Mouse (Mus musculus): ENCODE data around the gene Asphd2. TPM values are rescaled to one million over a fixed set of nuclear protein-coding genes. Genes with fewer than 3 reads are reported as not detected.

Gene Asphd2
- polyA plus RNA-seq, 1 experiment: not detected

DNA sequence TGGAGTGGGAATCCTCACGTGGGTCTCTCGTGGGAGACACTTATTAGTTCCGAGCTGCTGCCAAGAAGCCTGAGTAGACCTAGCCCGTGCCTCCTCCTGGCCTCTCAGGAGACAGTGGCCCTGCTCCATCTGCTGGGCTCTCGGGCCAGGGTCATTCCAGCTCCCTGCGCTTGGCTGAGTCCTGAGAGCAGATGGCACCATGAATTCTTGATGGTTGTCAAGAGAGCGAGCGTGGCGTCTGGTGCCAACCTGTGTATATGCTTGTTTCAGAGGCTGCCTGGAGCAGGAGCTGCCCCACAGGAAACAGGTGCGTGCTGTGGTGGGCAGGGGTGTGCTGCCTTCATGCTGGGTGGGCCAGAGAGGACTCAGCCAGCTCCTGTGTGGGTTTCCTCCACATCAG lies 26.0 kb downstream of the Asphd2 start:
- Histone ChIP-seq H3K9me3 (ENCODE audit: control insufficient read depth, low read length) (no peaks in the 10 kb centered on the region), H3K4me3 (replicated peaks) (no peak overlapping the region), H3K27me3 (ENCODE audit: control insufficient read depth) (no peaks in the 10 kb centered on the region), H3K36me3 (ENCODE audit: control insufficient read depth) (peaks cover 79% of the 10 kb centered on the region), H3K4me1 (ENCODE audit: control insufficient read depth) (peaks cover 4% of the 10 kb centered on the region)
- TF ChIP-seq TAL1 (IDR thresholded peaks at IDR 0.05; ENCODE audit: low read length): no peak
- no peak for TF ChIP-seq GATA1 (IDR thresholded peaks at IDR 0.05; ENCODE audit: low read length)

DNA sequence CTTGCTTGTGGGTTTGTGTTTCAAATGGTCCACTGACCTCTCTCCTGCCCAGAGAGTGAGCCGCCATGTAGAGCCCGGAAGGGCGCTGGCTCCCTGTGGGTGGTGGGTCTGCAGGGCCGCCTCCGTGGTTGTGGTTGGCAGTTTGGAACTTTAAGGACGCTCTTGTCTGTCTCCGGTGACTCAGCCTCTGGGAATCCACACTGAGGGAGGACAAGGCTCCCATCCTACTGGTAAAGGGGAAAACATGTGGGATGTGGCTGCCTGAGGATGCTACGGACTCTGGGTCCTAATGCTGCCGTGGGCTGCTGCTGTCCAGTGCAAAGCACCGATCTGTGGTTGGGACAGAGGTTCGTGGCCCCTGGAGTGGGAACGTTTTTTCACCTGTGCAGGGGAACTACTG lies 26.7 kb downstream of the Asphd2 start:
- H3K4me1 ChIP-seq (ENCODE audit: control insufficient read depth): peaks cover 11% of the 10 kb centered on the region
- TF ChIP-seq TAL1 (IDR thresholded peaks at IDR 0.05; ENCODE audit: low read length): no peak
- no peak for TF ChIP-seq GATA1 (IDR thresholded peaks at IDR 0.05; ENCODE audit: low read length)
- H3K4me3 ChIP-seq (replicated peaks): no peak overlapping the region
- no peaks in the 10 kb centered on the region for H3K9me3 ChIP-seq (ENCODE audit: control insufficient read depth, low read length)
- no peaks in the 10 kb centered on the region for H3K27me3 ChIP-seq (ENCODE audit: control insufficient read depth)
- H3K36me3 ChIP-seq (ENCODE audit: control insufficient read depth): peaks cover 80% of the 10 kb centered on the region

- Histone ChIP-seq H3K4me3 (replicated peaks) (no peak overlapping the region), H3K27me3 (ENCODE audit: control insufficient read depth) (no peaks in the 10 kb centered on the region), H3K9me3 (ENCODE audit: control insufficient read depth, low read length) (no peaks in the 10 kb centered on the region), H3K4me1 (ENCODE audit: control insufficient read depth) (peaks cover 14% of the 10 kb centered on the region), H3K36me3 (ENCODE audit: control insufficient read depth) (peaks cover 81% of the 10 kb centered on the region)
- TF ChIP-seq GATA1 (IDR thresholded peaks at IDR 0.05; ENCODE audit: low read length) (no peak), TAL1 (IDR thresholded peaks at IDR 0.05; ENCODE audit: low read length) (no peak)
These were observed 27.3 kb downstream of the Asphd2 start for GRCm38 (mm10) chr5:112367338-112367737.

DNA sequence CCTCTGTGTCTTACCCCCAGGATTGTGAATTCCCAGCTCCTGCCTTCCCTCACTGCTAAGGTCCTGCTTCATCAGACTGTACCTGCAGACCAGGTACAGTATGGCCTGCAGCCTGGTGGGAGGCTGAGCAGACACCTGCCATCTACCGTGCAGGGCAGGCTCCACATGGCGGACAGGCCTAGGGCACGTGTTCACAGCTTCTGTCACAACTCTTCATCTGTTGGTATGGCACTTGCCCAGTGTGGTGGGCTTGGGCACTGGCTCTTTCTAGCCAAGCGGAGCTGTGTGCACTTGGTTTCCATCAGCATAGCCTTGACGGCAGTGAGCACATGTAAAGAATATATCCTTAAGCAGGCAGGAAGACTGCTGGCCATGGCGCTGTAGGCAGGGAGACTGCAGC lies 27.8 kb downstream of the Asphd2 start:
- no peak for TF ChIP-seq TAL1 (IDR thresholded peaks at IDR 0.05; ENCODE audit: low read length)
- TF ChIP-seq GATA1 (IDR thresholded peaks at IDR 0.05; ENCODE audit: low read length): no peak
- peaks cover 81% of the 10 kb centered on the region for H3K36me3 ChIP-seq (ENCODE audit: control insufficient read depth)

DNA sequence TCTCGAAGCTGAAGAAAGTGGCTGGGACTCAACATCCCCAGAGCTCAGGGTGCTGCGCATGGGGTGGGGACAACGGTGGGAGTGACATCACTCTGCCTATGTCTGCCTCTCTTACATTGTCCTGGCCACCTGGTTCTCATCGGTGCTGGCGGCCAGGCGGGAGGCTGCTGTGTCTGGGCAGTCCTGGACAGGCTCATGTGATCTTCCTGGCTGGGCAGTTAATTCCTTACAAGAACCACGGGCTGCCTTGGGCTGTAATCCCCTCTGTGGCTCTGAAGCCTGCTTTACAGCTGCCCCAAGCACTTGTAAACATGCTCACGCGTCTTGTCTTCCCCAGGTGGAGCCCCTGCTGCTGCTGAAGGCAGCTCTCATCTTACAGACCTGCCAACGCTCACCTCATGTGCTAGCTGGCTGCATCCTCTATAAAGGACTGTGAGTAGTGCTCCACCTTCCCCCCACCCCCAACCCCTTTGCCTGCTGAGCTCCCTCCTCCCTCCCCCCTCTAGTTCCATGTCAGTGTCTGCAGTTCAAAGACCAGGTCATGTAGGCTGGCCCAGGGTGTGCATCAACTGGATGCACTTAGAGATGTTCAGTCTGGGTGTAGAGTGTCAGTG lies 30.4 kb downstream of the Asphd2 start:
- Histone ChIP-seq H3K4me3 (replicated peaks) (no peak overlapping the region), H3K27me3 (ENCODE audit: control insufficient read depth) (no peaks in the 10 kb centered on the region), H3K4me1 (ENCODE audit: control insufficient read depth) (peaks cover 28% of the 10 kb centered on the region), H3K9me3 (ENCODE audit: control insufficient read depth, low read length) (peaks cover 5% of the 10 kb centered on the region), H3K36me3 (ENCODE audit: control insufficient read depth) (peaks cover 65% of the 10 kb centered on the region)
- TF ChIP-seq GATA1 (IDR thresholded peaks at IDR 0.05; ENCODE audit: low read length) (no peak), TAL1 (IDR thresholded peaks at IDR 0.05; ENCODE audit: low read length) (no peak)

More for the DNA sequence above, 27.8 kb downstream of the Asphd2 start:
- Histone ChIP-seq H3K4me1 (ENCODE audit: control insufficient read depth) (peaks cover 14% of the 10 kb centered on the region), H3K9me3 (ENCODE audit: control insufficient read depth, low read length) (peaks cover 4% of the 10 kb centered on the region), H3K4me3 (replicated peaks) (no peak overlapping the region), H3K27me3 (ENCODE audit: control insufficient read depth) (no peaks in the 10 kb centered on the region)

DNA sequence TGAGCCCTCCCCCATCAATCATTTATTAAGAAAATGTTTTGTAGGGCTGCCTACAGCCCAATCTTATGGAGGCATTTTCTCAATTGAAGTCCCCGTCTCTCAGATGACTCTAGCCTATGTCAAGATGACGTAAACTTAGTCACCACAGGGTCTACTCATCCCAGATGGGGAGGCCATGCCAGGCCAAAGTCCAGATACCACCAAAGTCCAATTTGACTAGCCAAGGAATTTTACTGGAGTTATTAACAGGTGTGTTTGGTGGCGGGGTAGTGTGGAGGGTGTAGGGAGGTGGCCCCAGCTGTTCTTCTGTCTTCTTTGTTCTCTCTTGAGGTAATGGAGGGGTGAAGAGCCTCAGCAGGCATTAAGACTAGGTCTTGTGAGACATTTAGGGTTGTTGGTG lies 34.6 kb downstream of the Asphd2 start:
- Histone ChIP-seq H3K9me3 (ENCODE audit: control insufficient read depth, low read length) (peaks cover 5% of the 10 kb centered on the region), H3K4me1 (ENCODE audit: control insufficient read depth) (peaks cover 58% of the 10 kb centered on the region), H3K27me3 (ENCODE audit: control insufficient read depth) (no peaks in the 10 kb centered on the region), H3K4me3 (replicated peaks) (no peak overlapping the region), H3K36me3 (ENCODE audit: control insufficient read depth) (peaks cover 72% of the 10 kb centered on the region)
- no peak for TF ChIP-seq TAL1 (IDR thresholded peaks at IDR 0.05; ENCODE audit: low read length)
- TF ChIP-seq GATA1 (IDR thresholded peaks at IDR 0.05; ENCODE audit: low read length): no peak

DNA sequence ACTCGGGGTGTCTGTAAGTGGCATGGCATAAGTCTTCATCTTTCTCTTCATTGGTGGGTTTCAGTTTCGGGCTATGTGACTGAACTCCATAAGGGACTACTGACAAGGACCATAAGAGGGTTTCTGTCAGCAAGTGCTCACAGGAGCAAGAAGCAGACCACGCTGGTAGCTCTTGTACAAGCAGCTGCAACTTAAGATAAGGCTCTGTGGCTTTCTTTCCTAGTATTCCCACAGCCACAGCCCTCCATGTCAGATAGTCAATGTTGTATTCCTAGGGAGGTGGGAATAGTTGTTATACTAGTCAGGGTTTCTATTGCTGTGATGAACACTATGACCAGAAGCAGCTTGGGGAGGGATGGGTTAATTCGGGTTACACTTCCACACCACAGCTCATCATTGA lies 35.1 kb downstream of the Asphd2 start:
- H3K36me3 ChIP-seq (ENCODE audit: control insufficient read depth): peaks cover 71% of the 10 kb centered on the region
- no peaks in the 10 kb centered on the region for H3K27me3 ChIP-seq (ENCODE audit: control insufficient read depth)
- H3K4me3 ChIP-seq (replicated peaks): peak overlapping the region; percentile 31
- H3K4me1 ChIP-seq (ENCODE audit: control insufficient read depth): peaks cover 58% of the 10 kb centered on the region
- TF ChIP-seq TAL1 (IDR thresholded peaks at IDR 0.05; ENCODE audit: low read length): peak; percentile 65
- no peak for TF ChIP-seq GATA1 (IDR thresholded peaks at IDR 0.05; ENCODE audit: low read length)
- H3K9me3 ChIP-seq (ENCODE audit: control insufficient read depth, low read length): peaks cover 5% of the 10 kb centered on the region

- no peak for TF ChIP-seq TAL1 (IDR thresholded peaks at IDR 0.05; ENCODE audit: low read length)
- Histone ChIP-seq H3K4me3 (replicated peaks) (no peak overlapping the region), H3K9me3 (ENCODE audit: control insufficient read depth, low read length) (no peaks in the 10 kb centered on the region), H3K36me3 (ENCODE audit: control insufficient read depth) (peaks cover 67% of the 10 kb centered on the region), H3K4me1 (ENCODE audit: control insufficient read depth) (peaks cover 44% of the 10 kb centered on the region), H3K27me3 (ENCODE audit: control insufficient read depth) (no peaks in the 10 kb centered on the region)
These were observed 38.3 kb downstream of the Asphd2 start for GRCm38 (mm10) chr5:112356322-112356721.

- H3K27me3 ChIP-seq (ENCODE audit: control insufficient read depth): no peaks in the 10 kb centered on the region
- no peak within 1 kb of the TSS for H3K4me3 ChIP-seq (replicated peaks)
- TF ChIP-seq TAL1 (IDR thresholded peaks at IDR 0.05; ENCODE audit: low read length): no peak
- no peak for TF ChIP-seq GATA1 (IDR thresholded peaks at IDR 0.05; ENCODE audit: low read length)
These were observed 38.8 kb downstream of the Asphd2 start, which contains the start of gene Gm6583 for GRCm38 (mm10) chr5:112355910-112356309. Gene Gm6583, minus strand, starts transcription at chr5:112356033.

DNA sequence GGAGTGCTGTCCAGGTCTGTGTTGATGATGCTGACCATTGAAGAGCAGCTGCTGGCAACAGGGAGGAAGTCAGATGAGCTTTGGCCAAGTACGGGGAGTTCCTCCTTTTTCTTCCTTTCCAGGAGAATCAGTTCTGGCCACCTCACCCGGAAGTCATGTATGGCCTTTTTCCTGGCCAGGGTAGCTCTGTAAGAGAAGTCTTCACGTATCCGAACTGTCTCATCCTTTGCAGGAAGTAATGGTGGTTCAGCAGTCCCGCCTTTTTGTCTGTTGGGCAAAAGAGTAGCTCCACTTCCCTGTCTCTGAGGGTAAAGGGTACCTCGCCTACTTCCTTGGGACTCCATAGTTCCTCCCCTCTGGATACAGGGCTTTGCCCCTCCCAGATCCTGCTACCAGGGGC lies 39.2 kb downstream of the Asphd2 start:
- TF ChIP-seq TAL1 (IDR thresholded peaks at IDR 0.05; ENCODE audit: low read length) (no peak), GATA1 (IDR thresholded peaks at IDR 0.05; ENCODE audit: low read length) (no peak)
- Histone ChIP-seq H3K36me3 (ENCODE audit: control insufficient read depth) (peaks cover 75% of the 10 kb centered on the region), H3K4me3 (replicated peaks) (no peak overlapping the region), H3K4me1 (ENCODE audit: control insufficient read depth) (peaks cover 42% of the 10 kb centered on the region), H3K27me3 (ENCODE audit: control insufficient read depth) (no peaks in the 10 kb centered on the region), H3K9me3 (ENCODE audit: control insufficient read depth, low read length) (no peaks in the 10 kb centered on the region)

More at GRCm38 (mm10) chr5:112355910-112356309, 38.8 kb downstream of the Asphd2 start, which contains the start of gene Gm6583:
- Histone ChIP-seq H3K36me3 (ENCODE audit: control insufficient read depth) (peaks cover 71% of the 10 kb centered on the region), H3K4me1 (ENCODE audit: control insufficient read depth) (peaks cover 42% of the 10 kb centered on the region), H3K9me3 (ENCODE audit: control insufficient read depth, low read length) (no peaks in the 10 kb centered on the region)

Data from erythroblast, embryonic 14.5 days (primary cell).